Mouse (Mus musculus): ENCODE data around the gene Iscu. TPM values are rescaled to one million over a fixed set of nuclear protein-coding genes. Genes with fewer than 3 reads are reported as not detected.
"Not testable (repeated sequence)": the region's sequence is repeated elsewhere in the genome, so short reads cannot be mapped to it uniquely, and the experiment has no call there.

Iscu gene
- polyA plus RNA-seq, 1 experiment from 2014 or later, result 124 TPM

GRCm38 (mm10) chr5:113779569-113779968 lies 7.0 kb downstream of the Iscu start:
- Histone ChIP-seq H3K36me3 (peaks cover 36% of the 10 kb centered on the region), H3K9ac (no peak overlapping the region), H3K27me3 (peaks cover 21% of the 10 kb centered on the region), H3K4me2 (no peak overlapping the region), H3K4me1 (replicated peaks) (peaks cover 15% of the 10 kb centered on the region), H3K27ac (no peak overlapping the region), H3K9me3 (replicated peaks) (no peaks in the 10 kb centered on the region), H3K4me3 (no peak overlapping the region)
- 72% methylated on average over 5 of the region's 5 CpGs for WGBS
- ATAC-seq (replicated peaks; ENCODE audit: insufficient number of reproducible peaks, insufficient read depth, low FRiP score, low read depth), result no peak

- H3K9me3 ChIP-seq (replicated peaks), result no peaks in the 10 kb centered on the region
- H3K27ac ChIP-seq, result no peak overlapping the region
- no peak overlapping the region for H3K4me2 ChIP-seq
- no peak overlapping the region for H3K9ac ChIP-seq
- peaks cover 15% of the 10 kb centered on the region for H3K4me1 ChIP-seq (replicated peaks)
- peaks cover 27% of the 10 kb centered on the region for H3K27me3 ChIP-seq
- ATAC-seq (replicated peaks; ENCODE audit: insufficient number of reproducible peaks, insufficient read depth, low FRiP score, low read depth), result 0 out of 2 replicates have a peak, but pooled peaks have one; percentile 27
- no peak overlapping the region for H3K4me3 ChIP-seq
- peaks cover 29% of the 10 kb centered on the region for H3K36me3 ChIP-seq
- 90% methylated on average over 3 of the region's 3 CpGs for WGBS
These were observed 7.7 kb downstream of the Iscu start for GRCm38 (mm10) chr5:113780082-113780752.

- Histone ChIP-seq H3K36me3 (peaks cover 24% of the 10 kb centered on the region), H3K4me2 (no peak overlapping the region), H3K4me3 (no peak overlapping the region), H3K27ac (no peak overlapping the region), H3K4me1 (replicated peaks) (peaks cover 15% of the 10 kb centered on the region), H3K9me3 (replicated peaks) (no peaks in the 10 kb centered on the region), H3K9ac (no peak overlapping the region), H3K27me3 (peaks cover 28% of the 10 kb centered on the region)
- 78% methylated on average over 5 of the region's 5 CpGs for WGBS
- no peak for ATAC-seq (replicated peaks; ENCODE audit: insufficient number of reproducible peaks, insufficient read depth, low FRiP score, low read depth)
These were observed 8.2 kb downstream of the Iscu start for GRCm38 (mm10) chr5:113780763-113781162.

- WGBS, result 69% methylated on average over 7 of the region's 7 CpGs
- no peak overlapping the region for H3K4me2 ChIP-seq
- H3K27me3 ChIP-seq, result peaks cover 28% of the 10 kb centered on the region
- H3K36me3 ChIP-seq, result peaks cover 19% of the 10 kb centered on the region
- no peak overlapping the region for H3K4me3 ChIP-seq
- no peak overlapping the region for H3K9ac ChIP-seq
- no peaks in the 10 kb centered on the region for H3K9me3 ChIP-seq (replicated peaks)
- H3K27ac ChIP-seq, result no peak overlapping the region
- no peak for ATAC-seq (replicated peaks; ENCODE audit: insufficient number of reproducible peaks, insufficient read depth, low FRiP score, low read depth)
- H3K4me1 ChIP-seq (replicated peaks), result peaks cover 15% of the 10 kb centered on the region
These were observed 8.7 kb downstream of the Iscu start for GRCm38 (mm10) chr5:113781254-113781653.

GRCm38 (mm10) chr5:113781875-113782274 lies 9.3 kb downstream of the Iscu start:
- WGBS, result 76% methylated on average over 7 of the region's 7 CpGs
- Histone ChIP-seq H3K9ac (no peak overlapping the region), H3K4me1 (replicated peaks) (peaks cover 15% of the 10 kb centered on the region)

GRCm38 (mm10) chr5:113782624-113783023 lies 10.1 kb downstream of the Iscu start:
- WGBS, result 48% methylated on average over 7 of the region's 7 CpGs
- ATAC-seq (replicated peaks; ENCODE audit: insufficient number of reproducible peaks, insufficient read depth, low FRiP score, low read depth), result no peak
- H3K27ac ChIP-seq, result peak overlapping the region; percentile 68; the same call in 1 of the 2 replicates

More at GRCm38 (mm10) chr5:113781875-113782274, 9.3 kb downstream of the Iscu start:
- Histone ChIP-seq H3K9me3 (replicated peaks) (no peaks in the 10 kb centered on the region), H3K36me3 (peaks cover 13% of the 10 kb centered on the region; the same call in 1 of the 2 replicates), H3K27ac (no peak overlapping the region), H3K4me3 (no peak overlapping the region), H3K4me2 (no peak overlapping the region), H3K27me3 (peaks cover 28% of the 10 kb centered on the region)
- ATAC-seq (replicated peaks; ENCODE audit: insufficient number of reproducible peaks, insufficient read depth, low FRiP score, low read depth), result no peak

GRCm38 (mm10) chr5:113783581-113784001 lies 11.0 kb downstream of the Iscu start:
- Histone ChIP-seq H3K27me3 (peaks cover 28% of the 10 kb centered on the region), H3K4me3 (no peak overlapping the region), H3K9ac (no peak overlapping the region), H3K27ac (peak overlapping the region; percentile 68), H3K4me2 (peak overlapping the region; percentile 33), H3K9me3 (replicated peaks) (no peaks in the 10 kb centered on the region), H3K4me1 (replicated peaks) (peaks cover 15% of the 10 kb centered on the region), H3K36me3 (0 out of 2 replicates have a peak, but pooled peaks cover 1% of the 10 kb centered on the region)
- WGBS, result 9% methylated on average over 12 of the region's 12 CpGs
- ATAC-seq (replicated peaks; ENCODE audit: insufficient number of reproducible peaks, insufficient read depth, low FRiP score, low read depth), result peak; percentile 45

More at GRCm38 (mm10) chr5:113782624-113783023, 10.1 kb downstream of the Iscu start:
- Histone ChIP-seq H3K36me3 (peaks cover 7% of the 10 kb centered on the region; the same call in 1 of the 2 replicates), H3K4me1 (replicated peaks) (peaks cover 15% of the 10 kb centered on the region), H3K4me3 (no peak overlapping the region), H3K9me3 (replicated peaks) (no peaks in the 10 kb centered on the region), H3K4me2 (no peak overlapping the region), H3K27me3 (peaks cover 28% of the 10 kb centered on the region), H3K9ac (no peak overlapping the region)

GRCm38 (mm10) chr5:113784104-113784503 lies 11.6 kb downstream of the Iscu start:
- WGBS, result 33% methylated on average over 3 of the region's 3 CpGs
- H3K9me3 ChIP-seq (replicated peaks); H3K4me3 ChIP-seq; ATAC-seq (replicated peaks; ENCODE audit: insufficient number of reproducible peaks, insufficient read depth, low FRiP score, low read depth); H3K36me3 ChIP-seq; H3K9ac ChIP-seq: not testable (repeated sequence)
- peaks cover 28% of the 10 kb centered on the region for H3K27me3 ChIP-seq
- H3K27ac ChIP-seq, result peak overlapping the region; percentile 68
- H3K4me1 ChIP-seq (replicated peaks), result peaks cover 20% of the 10 kb centered on the region
- H3K4me2 ChIP-seq, result peak overlapping the region; percentile 33; the same call in 1 of the 2 replicates

- Histone ChIP-seq H3K36me3 (no peaks in the 10 kb centered on the region), H3K4me2 (no peak overlapping the region), H3K4me3 (no peak overlapping the region), H3K4me1 (replicated peaks) (peaks cover 36% of the 10 kb centered on the region), H3K27me3 (peaks cover 28% of the 10 kb centered on the region), H3K9me3 (replicated peaks) (no peaks in the 10 kb centered on the region), H3K27ac (no peak overlapping the region), H3K9ac (no peak overlapping the region)
- no peak for ATAC-seq (replicated peaks; ENCODE audit: insufficient number of reproducible peaks, insufficient read depth, low FRiP score, low read depth)
- WGBS, result 68% methylated on average over 5 of the region's 5 CpGs
These were observed 14.4 kb downstream of the Iscu start for GRCm38 (mm10) chr5:113786985-113787384.

GRCm38 (mm10) chr5:113788645-113789044 lies 16.1 kb downstream of the Iscu start:
- H3K9ac ChIP-seq, result no peak overlapping the region
- H3K27ac ChIP-seq, result no peak overlapping the region
- H3K4me2 ChIP-seq, result no peak overlapping the region
- no peaks in the 10 kb centered on the region for H3K36me3 ChIP-seq
- ATAC-seq (replicated peaks; ENCODE audit: insufficient number of reproducible peaks, insufficient read depth, low FRiP score, low read depth), result no peak
- peaks cover 15% of the 10 kb centered on the region for H3K27me3 ChIP-seq
- H3K9me3 ChIP-seq (replicated peaks), result no peaks in the 10 kb centered on the region
- H3K4me3 ChIP-seq, result no peak overlapping the region
- 49% methylated on average over 6 of the region's 6 CpGs for WGBS
- peaks cover 26% of the 10 kb centered on the region for H3K4me1 ChIP-seq (replicated peaks)

GRCm38 (mm10) chr5:113789075-113789788 lies 16.7 kb downstream of the Iscu start:
- peaks cover 24% of the 10 kb centered on the region for H3K4me1 ChIP-seq (replicated peaks)
- no peak overlapping the region for H3K9ac ChIP-seq
- H3K9me3 ChIP-seq (replicated peaks), result no peaks in the 10 kb centered on the region
- H3K4me2 ChIP-seq, result no peak overlapping the region
- no peaks in the 10 kb centered on the region for H3K36me3 ChIP-seq
- 0 out of 2 replicates have a peak, but pooled peaks have one; percentile 33 for ATAC-seq (replicated peaks; ENCODE audit: insufficient number of reproducible peaks, insufficient read depth, low FRiP score, low read depth)
- H3K27me3 ChIP-seq, result peaks cover 10% of the 10 kb centered on the region
- WGBS, result 32% methylated on average over 7 of the region's 7 CpGs
- H3K27ac ChIP-seq, result no peak overlapping the region; the same call in 1 of the 2 replicates
- H3K4me3 ChIP-seq, result no peak overlapping the region
